Mouse (Mus musculus): ENCODE data around the gene Cerk. TPM values are rescaled to one million over a fixed set of nuclear protein-coding genes. Genes with fewer than 3 reads are reported as not detected.
"Not testable (repeated sequence)": the region's sequence is repeated elsewhere in the genome, so short reads cannot be mapped to it uniquely, and the experiment has no call there.

The Cerk gene
- polyA plus RNA-seq, 1 experiment from 2014 or later = 4.1 TPM

- H3K4me1 ChIP-seq (replicated peaks) = peaks cover 34% of the 10 kb centered on the region
- no peaks in the 10 kb centered on the region for H3K27me3 ChIP-seq
- H3K36me3 ChIP-seq (replicated peaks) = no peaks in the 10 kb centered on the region
- ATAC-seq (ENCODE audit: insufficient read depth) = no peak
- H3K4me2 ChIP-seq = no peak overlapping the region
- H3K4me3 ChIP-seq (replicated peaks) = no peak overlapping the region
- H3K9ac ChIP-seq = no peak overlapping the region
- WGBS (ENCODE audit: insufficient replicate concordance) = 60% methylated on average over 4 of the region's 4 CpGs
- no peaks in the 10 kb centered on the region for H3K9me3 ChIP-seq (replicated peaks)
- no peak overlapping the region for H3K27ac ChIP-seq (replicated peaks)
Measured at GRCm38 (mm10) chr15:86206385-86206784, 20.4 kb upstream of the Cerk start.

- Histone ChIP-seq H3K9ac (no peak overlapping the region), H3K4me2 (no peak overlapping the region), H3K4me1 (replicated peaks) (peaks cover 29% of the 10 kb centered on the region), H3K27ac (replicated peaks) (no peak overlapping the region), H3K27me3 (no peaks in the 10 kb centered on the region), H3K9me3 (replicated peaks) (no peaks in the 10 kb centered on the region), H3K36me3 (replicated peaks) (no peaks in the 10 kb centered on the region), H3K4me3 (replicated peaks) (no peak overlapping the region)
- whole genome bisulfite sequencing (ENCODE audit: insufficient replicate concordance) = 50% methylated on average over 2 of the region's 2 CpGs
- no peak for ATAC-seq (ENCODE audit: insufficient read depth)
Measured at GRCm38 (mm10) chr15:86205300-86205699, 19.4 kb upstream of the Cerk start.

- Histone ChIP-seq H3K27me3 (no peaks in the 10 kb centered on the region), H3K9me3 (replicated peaks) (no peaks in the 10 kb centered on the region), H3K27ac (replicated peaks) (peak overlapping the region; percentile 29), H3K4me2 (peak overlapping the region; percentile 44), H3K4me3 (replicated peaks) (peak overlapping the region; percentile 28), H3K36me3 (replicated peaks) (no peaks in the 10 kb centered on the region), H3K9ac (no peak overlapping the region), H3K4me1 (replicated peaks) (peaks cover 29% of the 10 kb centered on the region)
- 34% methylated on average over 7 of the region's 7 CpGs for WGBS (ENCODE audit: insufficient replicate concordance)
- ATAC-seq (ENCODE audit: insufficient read depth) = peak; percentile 17; the same call in 1 of the 2 replicates
Measured at GRCm38 (mm10) chr15:86203942-86204561, 18.1 kb upstream of the Cerk start.

- H3K27ac ChIP-seq (replicated peaks) = peak overlapping the region; percentile 29
- H3K36me3 ChIP-seq (replicated peaks) = no peaks in the 10 kb centered on the region
- WGBS (ENCODE audit: insufficient replicate concordance) = 48% methylated on average over 7 of the region's 7 CpGs
- ATAC-seq (ENCODE audit: insufficient read depth) = no peak
- no peaks in the 10 kb centered on the region for H3K9me3 ChIP-seq (replicated peaks)
- H3K27me3 ChIP-seq = no peaks in the 10 kb centered on the region
- no peak overlapping the region for H3K9ac ChIP-seq
- H3K4me3 ChIP-seq (replicated peaks) = no peak overlapping the region
- H3K4me1 ChIP-seq (replicated peaks) = peaks cover 29% of the 10 kb centered on the region
- no peak overlapping the region for H3K4me2 ChIP-seq
Measured at GRCm38 (mm10) chr15:86203292-86203793, 17.4 kb upstream of the Cerk start.

GRCm38 (mm10) chr15:86202640-86203039 lies 16.7 kb upstream of the Cerk start:
- H3K27ac ChIP-seq (replicated peaks) = peak overlapping the region; percentile 29
- 18% methylated on average over 6 of the region's 6 CpGs for WGBS (ENCODE audit: insufficient replicate concordance)
- no peak overlapping the region for H3K4me3 ChIP-seq (replicated peaks)
- no peak overlapping the region for H3K9ac ChIP-seq
- H3K4me2 ChIP-seq = no peak overlapping the region
- no peaks in the 10 kb centered on the region for H3K9me3 ChIP-seq (replicated peaks)
- H3K27me3 ChIP-seq = no peaks in the 10 kb centered on the region
- peaks cover 29% of the 10 kb centered on the region for H3K4me1 ChIP-seq (replicated peaks)
- peak; percentile 23 for ATAC-seq (ENCODE audit: insufficient read depth)
- no peaks in the 10 kb centered on the region for H3K36me3 ChIP-seq (replicated peaks)

GRCm38 (mm10) chr15:86201696-86202330 lies 15.9 kb upstream of the Cerk start:
- no peak for ATAC-seq (ENCODE audit: insufficient read depth)
- Histone ChIP-seq H3K4me2 (no peak overlapping the region), H3K4me3 (replicated peaks) (no peak overlapping the region), H3K27me3 (no peaks in the 10 kb centered on the region), H3K36me3 (replicated peaks) (no peaks in the 10 kb centered on the region), H3K9me3 (replicated peaks) (no peaks in the 10 kb centered on the region), H3K9ac (no peak overlapping the region), H3K4me1 (replicated peaks) (peaks cover 29% of the 10 kb centered on the region), H3K27ac (replicated peaks) (peak overlapping the region; percentile 29; the same call in 1 of the 2 replicates)
- 63% methylated on average over 9 of the region's 9 CpGs for WGBS (ENCODE audit: insufficient replicate concordance)

DNA sequence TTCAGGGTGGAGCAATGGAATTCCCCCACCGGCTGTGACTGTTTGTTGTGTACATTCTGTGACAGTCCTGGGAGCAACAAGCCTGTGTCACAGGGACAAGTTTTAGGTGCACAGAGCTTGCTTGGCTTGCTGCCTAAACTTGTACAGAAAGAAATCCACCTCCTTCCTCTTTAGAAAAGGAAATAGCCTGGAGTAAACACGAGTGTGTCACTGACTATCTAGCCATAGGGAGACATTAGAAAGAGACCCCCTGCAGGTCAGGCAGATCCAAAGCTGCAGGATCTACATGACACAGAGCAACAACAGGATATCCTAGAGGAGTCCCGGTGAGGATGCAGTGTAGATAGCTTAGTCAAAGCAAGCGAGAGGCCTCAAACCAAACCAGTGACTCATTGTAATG lies 15.2 kb upstream of the Cerk start:
- no peaks in the 10 kb centered on the region for H3K27me3 ChIP-seq
- no peaks in the 10 kb centered on the region for H3K36me3 ChIP-seq (replicated peaks)
- H3K4me3 ChIP-seq (replicated peaks) = no peak overlapping the region
- 30% methylated on average over 4 of the region's 4 CpGs for WGBS (ENCODE audit: insufficient replicate concordance)
- no peaks in the 10 kb centered on the region for H3K9me3 ChIP-seq (replicated peaks)
- H3K4me1 ChIP-seq (replicated peaks) = peaks cover 29% of the 10 kb centered on the region
- H3K27ac ChIP-seq (replicated peaks) = peak overlapping the region; percentile 24; the same call in 1 of the 2 replicates
- H3K9ac ChIP-seq = no peak overlapping the region
- H3K4me2 ChIP-seq = no peak overlapping the region
- peak; percentile 25; the same call in 1 of the 2 replicates for ATAC-seq (ENCODE audit: insufficient read depth)

GRCm38 (mm10) chr15:86200169-86200568 lies 14.2 kb upstream of the Cerk start:
- no peaks in the 10 kb centered on the region for H3K9me3 ChIP-seq (replicated peaks)
- no peak overlapping the region for H3K9ac ChIP-seq
- H3K27me3 ChIP-seq = no peaks in the 10 kb centered on the region
- H3K4me2 ChIP-seq = no peak overlapping the region
- WGBS (ENCODE audit: insufficient replicate concordance) = 38% methylated on average over 4 of the region's 4 CpGs
- no peak overlapping the region for H3K27ac ChIP-seq (replicated peaks)
- H3K4me3 ChIP-seq (replicated peaks) = no peak overlapping the region
- peaks cover 29% of the 10 kb centered on the region for H3K4me1 ChIP-seq (replicated peaks)
- no peaks in the 10 kb centered on the region for H3K36me3 ChIP-seq (replicated peaks)
- no peak for ATAC-seq (ENCODE audit: insufficient read depth)

- peaks cover 29% of the 10 kb centered on the region for H3K4me1 ChIP-seq (replicated peaks)
- no peak for ATAC-seq (ENCODE audit: insufficient read depth)
- no peaks in the 10 kb centered on the region for H3K27me3 ChIP-seq
- H3K9me3 ChIP-seq (replicated peaks) = no peaks in the 10 kb centered on the region
- H3K27ac ChIP-seq (replicated peaks) = no peak overlapping the region
- H3K4me3 ChIP-seq (replicated peaks) = no peak overlapping the region
- H3K9ac ChIP-seq = no peak overlapping the region
- no peak overlapping the region for H3K4me2 ChIP-seq
- H3K36me3 ChIP-seq (replicated peaks) = no peaks in the 10 kb centered on the region
- WGBS (ENCODE audit: insufficient replicate concordance) = 51% methylated on average over 4 of the region's 4 CpGs
Measured at GRCm38 (mm10) chr15:86199482-86199881, 13.5 kb upstream of the Cerk start.

DNA sequence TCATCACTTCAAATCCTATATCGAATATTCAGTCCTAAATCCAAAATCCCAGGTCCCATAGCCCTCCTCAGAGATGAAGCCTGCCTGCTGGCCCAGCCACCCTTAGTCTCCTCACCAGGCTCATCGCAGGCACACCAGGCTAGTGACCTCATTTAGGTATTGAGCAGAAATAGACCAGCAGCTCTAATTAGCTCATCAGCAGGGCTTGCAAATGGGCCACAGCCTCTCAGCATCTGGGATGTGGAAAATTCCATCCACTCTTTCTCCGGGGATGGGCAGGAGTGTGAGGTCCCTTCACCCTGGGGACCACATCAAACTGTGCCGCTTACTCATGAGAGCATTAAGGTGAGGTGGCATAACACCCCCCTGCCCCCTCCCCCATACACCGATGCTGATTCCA lies 13.1 kb upstream of the Cerk start:
- H3K4me3 ChIP-seq (replicated peaks) = no peak overlapping the region
- no peaks in the 10 kb centered on the region for H3K9me3 ChIP-seq (replicated peaks)
- ATAC-seq (ENCODE audit: insufficient read depth) = no peak
- no peak overlapping the region for H3K27ac ChIP-seq (replicated peaks)
- no peaks in the 10 kb centered on the region for H3K36me3 ChIP-seq (replicated peaks)
- H3K27me3 ChIP-seq = no peaks in the 10 kb centered on the region
- H3K9ac ChIP-seq = no peak overlapping the region
- WGBS (ENCODE audit: insufficient replicate concordance) = 68% methylated on average over 5 of the region's 5 CpGs
- no peak overlapping the region for H3K4me2 ChIP-seq
- peaks cover 24% of the 10 kb centered on the region for H3K4me1 ChIP-seq (replicated peaks)

DNA sequence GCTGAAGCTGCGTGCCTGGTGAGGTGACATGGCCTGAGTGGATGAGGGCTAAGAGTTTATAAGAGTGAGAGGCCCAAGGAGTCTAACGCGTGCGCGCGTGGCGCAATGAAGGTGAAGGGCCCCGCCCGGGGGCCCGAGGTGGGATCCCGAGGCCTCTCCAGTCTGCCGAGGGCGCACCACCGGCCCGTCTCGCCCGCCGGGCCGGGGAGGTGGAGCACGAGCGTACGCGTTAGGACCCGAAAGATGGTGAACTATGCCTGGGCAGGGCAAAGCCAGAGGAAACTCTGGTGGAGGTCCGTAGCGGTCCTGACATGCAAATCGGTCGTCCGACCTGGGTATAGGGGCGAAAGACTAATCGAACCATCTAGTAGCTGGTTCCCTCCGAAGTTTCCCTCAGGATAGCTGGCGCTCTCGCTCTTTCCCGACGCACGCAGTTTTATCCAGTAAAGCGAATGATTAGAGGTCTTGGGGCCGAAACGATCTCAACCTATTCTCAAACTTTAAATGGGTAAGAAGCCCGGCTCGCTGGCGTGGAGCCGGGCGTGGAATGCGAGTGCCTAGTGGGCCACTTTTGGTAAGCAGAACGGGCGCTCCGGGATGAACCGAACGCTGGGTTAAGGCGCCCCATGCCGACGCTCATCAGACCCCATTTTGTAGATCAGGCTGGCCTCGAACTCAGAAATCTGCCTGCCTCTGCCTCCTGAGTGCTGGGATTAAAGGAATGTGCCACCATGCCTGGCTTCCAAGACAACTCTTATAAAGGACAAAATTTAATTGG lies 8.9 kb upstream of the Cerk start:
- 74% methylated on average over 55 of the region's 55 CpGs for WGBS (ENCODE audit: insufficient replicate concordance)
- not testable (repeated sequence) for H3K4me1 ChIP-seq (replicated peaks); H3K9ac ChIP-seq

More for the DNA sequence above, 8.9 kb upstream of the Cerk start:
- H3K4me2 ChIP-seq; H3K4me3 ChIP-seq (replicated peaks); H3K36me3 ChIP-seq (replicated peaks); H3K27ac ChIP-seq (replicated peaks); H3K27me3 ChIP-seq; H3K9me3 ChIP-seq (replicated peaks): not testable (repeated sequence)
- peak; percentile 99 for ATAC-seq (ENCODE audit: insufficient read depth)
